Mouse (Mus musculus) ovary, adult 18-20 months (tissue): ENCODE data around the gene Gm28308.

Source experiments
- DNase-seq: peaks from one replicate; pipeline ENCODE4 v3.0.0; 2022; ENCODE audit warnings: low spot score, mixed read lengths

The Gm28308 gene

DNA sequence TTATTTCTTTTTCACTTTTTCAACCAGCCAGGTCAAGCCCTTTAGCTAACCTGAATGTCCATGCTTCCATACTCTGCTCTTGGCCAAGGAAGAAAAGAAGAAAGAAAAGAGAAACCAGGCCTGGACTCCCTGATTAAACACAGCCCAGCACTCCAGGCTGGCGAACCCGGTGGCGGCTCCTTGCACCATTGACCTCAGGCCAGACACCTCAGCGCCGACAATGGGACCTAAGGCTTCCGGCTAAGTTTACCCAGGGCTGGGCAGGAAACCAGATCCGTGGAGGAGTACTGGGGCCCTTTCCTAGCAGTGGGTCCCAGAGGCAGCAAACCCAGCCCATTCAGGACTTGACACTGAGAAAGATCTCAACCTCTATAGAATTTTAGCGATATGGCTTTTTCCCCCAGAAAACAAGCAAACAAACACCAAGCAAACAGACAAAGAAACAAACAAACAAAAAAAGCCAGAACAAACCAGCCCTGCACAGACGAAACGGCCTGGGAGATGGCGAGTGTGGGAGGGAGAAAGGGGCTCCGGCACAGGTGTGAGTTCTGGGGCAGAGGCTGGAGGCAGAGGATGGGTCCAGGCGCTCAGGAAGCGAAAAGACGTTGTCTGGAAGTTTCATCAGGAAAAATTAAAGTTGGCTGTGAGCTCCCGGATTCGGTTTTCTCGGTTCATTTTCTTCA is 18.9 kb upstream of the Gm28308 start:
- DNase-seq: no peak

DNA sequence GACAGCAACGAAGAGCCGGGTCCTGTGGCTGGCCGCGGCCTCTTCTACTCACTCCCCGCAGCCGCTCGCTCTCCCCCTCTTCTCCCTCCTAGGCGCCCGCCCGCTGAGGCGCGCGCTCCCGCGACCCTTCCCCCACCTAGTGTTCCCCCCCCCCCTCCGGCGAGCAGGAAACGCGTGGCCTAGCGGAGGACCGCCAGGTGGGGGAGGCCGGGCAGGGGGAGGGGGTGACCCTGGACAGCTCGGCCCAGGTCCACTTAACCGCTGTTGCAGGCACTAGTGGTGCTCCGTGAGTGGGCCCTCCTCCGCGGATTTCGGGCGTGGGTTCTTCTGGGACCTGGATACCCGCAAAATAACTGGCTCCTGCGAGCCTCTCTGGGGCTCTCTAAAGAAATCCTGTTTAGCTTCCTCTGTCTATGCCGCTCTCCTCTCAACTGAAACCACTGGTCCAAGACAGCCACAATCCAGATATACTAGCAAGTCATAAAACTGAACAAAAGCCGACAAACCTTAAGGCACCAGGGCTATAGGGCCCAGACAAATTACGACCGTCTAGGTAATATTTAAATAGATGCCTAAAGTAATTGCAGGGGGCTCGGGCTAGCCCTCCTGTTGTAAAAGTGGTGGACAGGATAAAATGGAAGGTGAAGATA is 17.5 kb upstream of the Gm28308 start, which contains the start of gene Hoxa9:
TSS of gene Hoxa9 (minus strand) at position 574 of the 650 bp plus-strand sequence.
- no peak for DNase-seq

GRCm38 (mm10) chr6:52229558-52230416 is 16.6 kb upstream of the Gm28308 start:
- no peak for DNase-seq

DNA sequence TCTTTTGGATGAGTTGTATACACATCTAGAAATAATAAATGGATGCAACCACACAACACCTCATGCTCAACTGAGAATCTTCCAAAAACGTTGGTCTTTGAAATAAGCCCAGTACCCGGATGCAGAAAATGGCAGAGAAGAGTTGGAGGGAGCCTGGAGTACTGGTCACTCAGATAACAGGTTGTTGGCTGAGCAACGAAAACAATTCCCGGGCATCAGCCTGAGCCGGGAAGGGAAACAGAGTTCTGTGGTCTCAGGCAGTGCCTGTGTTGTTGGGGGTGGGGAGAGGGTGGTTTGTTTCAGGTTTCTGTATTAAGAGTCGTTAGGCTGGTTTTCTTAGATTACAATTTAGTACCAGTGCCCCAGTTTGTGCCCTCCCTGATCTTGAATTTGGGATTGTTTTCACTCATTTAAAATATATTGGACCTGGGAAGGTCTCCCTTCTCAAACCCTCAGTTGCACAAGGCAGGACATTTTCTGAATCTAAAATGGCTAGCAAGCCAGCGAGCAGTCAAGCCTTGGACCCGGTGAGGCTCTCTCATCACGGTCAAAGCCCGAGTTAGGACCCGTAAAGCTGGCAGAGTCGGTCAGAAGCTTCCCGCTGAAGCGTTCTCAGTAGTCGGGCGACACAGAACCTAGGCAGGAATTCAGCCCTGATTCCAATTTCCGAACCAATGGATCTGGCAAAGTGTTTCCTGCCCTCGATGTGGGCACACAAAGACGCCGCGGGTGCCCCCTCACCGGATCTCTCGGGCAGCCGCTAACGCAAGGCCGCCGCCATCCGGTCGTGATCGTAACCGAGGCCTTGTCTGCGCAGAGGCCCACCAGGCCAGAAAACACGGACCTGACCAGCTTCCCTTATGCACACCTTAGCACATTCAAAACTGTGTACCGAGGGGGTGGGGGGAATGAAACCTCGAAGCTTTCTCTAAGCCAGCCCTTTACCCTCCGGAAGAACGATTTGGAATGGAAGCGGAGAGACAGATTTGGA is 15.6 kb upstream of the Gm28308 start:
- no peak for DNase-seq

- no peak for DNase-seq
Measured at GRCm38 (mm10) chr6:52227470-52228222, 14.5 kb upstream of the Gm28308 start.

GRCm38 (mm10) chr6:52226569-52227257 is 13.6 kb upstream of the Gm28308 start:
- DNase-seq: no peak

DNA sequence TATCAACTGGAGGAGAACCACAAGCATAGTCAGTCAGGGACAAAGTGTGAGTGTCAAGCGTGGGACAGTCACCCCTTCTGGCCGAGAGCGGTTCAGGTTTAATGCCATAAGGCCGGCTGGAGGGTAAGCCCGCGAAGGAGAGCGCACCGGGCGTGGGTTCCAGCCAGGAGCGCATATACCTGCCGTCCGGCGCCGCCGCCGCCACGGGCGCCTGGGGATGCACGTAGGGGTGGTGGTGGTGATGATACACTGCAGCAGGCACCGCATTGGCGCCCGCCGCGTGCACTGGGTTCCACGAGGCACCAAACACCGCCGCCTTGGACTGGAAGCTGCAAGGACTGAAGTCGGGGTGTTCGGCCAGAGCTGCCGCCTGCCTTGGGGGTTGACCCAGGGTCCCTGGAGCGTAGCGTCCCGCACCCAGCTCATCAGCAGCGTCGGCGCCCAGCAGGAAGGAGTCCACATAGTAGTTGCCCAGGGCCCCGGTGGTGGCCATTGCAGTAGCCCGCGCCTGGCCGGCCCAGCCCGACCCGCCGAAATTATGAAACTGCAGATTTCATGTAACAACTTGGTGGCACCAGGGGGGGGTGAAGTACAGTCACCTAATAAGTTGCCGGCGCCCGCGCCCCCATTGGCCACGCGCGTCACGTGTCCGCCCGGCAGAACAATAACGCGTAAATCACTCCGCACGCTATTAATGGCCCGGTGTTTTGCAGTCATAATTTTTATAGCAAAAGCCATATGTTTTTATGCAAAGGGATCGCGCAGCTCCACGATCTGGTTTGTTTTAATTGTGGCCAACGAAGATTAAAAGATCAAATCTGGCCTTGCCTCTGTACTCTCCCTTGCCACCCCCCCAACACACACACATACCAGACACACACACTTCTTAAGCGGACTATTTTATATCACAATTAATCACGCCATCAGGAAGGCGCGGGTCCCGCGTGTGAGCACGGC is 12.8 kb upstream of the Gm28308 start:
- no peak for DNase-seq

GRCm38 (mm10) chr6:52224895-52225611 is 11.9 kb upstream of the Gm28308 start:
- DNase-seq: no peak

GRCm38 (mm10) chr6:52223939-52224760 is 11.0 kb upstream of the Gm28308 start:
- no peak for DNase-seq

DNA sequence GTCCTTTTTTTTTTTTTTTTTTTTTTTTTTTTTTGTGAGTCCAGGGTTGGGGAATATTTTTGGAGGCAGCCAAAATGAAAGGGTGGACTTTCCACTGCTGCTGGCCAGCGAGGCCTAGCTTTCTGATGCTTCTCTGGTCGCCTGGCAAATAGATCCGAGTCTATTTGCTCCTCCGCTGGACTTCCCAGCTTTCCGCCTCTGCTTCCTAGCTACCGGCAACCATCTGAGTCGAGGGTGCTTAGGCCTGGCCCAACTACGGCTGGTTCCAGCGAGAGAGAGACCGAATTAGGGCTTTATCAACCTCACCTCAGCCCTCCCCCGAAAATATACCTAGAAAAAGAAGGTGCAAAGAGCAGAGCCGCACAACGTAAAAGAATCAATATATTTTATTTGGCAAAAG is 9.6 kb upstream of the Gm28308 start:
- DNase-seq: no peak

DNA sequence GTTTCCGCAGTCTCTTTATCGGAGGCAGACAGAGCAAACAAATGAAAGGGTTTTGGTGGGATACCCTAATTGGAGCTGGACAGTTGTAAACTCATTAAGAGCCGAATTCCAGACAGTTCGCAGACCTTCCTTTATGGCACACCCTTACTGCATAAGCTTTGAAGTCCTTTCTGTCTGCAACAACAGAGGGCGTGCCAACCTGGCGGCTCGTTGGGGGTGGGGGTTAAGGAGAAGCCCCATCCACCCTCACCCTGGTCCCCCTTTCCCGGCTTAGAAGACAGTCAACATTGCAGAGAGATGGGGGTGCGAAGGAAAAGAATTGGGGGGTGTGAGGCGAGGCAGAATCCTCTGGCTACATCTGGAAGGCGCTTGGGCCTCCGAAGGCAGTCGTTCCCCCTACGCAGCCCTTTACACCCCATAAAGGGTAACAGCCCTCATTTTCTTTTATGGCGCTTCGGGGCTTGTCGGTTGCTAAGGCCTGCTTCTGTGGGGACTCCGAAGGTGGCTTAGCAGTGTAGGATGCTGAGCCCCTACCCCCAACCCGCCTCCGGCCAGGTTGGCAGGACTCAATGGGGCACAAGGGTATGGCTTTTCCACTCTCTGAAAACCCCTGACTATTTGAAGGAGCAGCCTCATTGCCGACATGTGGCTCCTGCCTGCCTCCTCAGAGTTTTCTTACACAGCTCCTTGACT is 9.0 kb upstream of the Gm28308 start:
- no peak for DNase-seq

DNA sequence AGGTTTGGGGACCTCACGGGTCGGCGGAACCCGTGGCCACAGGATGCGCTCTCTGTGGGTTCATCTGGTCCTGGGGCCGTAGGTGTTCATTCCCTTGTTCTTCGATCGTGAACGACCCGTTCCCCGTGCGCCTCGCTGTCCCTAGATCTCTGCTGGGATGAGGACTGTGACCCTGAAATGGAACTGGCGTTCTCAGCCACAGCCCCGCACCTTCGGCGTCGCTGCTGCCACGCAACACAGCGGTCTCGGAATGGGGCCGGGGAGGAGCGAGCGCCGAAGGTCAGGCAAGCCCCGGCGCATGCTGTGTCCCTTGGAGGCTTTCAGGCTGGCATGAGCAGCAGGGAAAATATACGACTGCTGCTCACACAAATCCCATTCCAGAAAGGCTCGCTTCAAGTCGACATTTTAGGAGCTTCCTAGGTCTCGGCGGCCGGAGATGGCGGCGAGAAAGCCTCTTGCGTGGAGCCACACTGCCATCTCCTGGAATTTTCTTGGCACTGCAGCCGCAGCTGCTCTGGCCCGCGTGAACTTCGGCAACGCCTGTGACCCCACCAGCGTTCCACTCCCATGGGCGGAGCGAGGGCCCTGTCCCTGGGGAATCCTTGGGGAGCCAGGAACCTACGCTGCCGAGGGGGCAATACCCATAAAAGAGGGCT is 8.3 kb upstream of the Gm28308 start, which contains the start of gene Hoxa7:
TSS of gene Hoxa7 (minus strand) at position 518 of the 656 bp plus-strand sequence.
- DNase-seq: peak; percentile 65

DNA sequence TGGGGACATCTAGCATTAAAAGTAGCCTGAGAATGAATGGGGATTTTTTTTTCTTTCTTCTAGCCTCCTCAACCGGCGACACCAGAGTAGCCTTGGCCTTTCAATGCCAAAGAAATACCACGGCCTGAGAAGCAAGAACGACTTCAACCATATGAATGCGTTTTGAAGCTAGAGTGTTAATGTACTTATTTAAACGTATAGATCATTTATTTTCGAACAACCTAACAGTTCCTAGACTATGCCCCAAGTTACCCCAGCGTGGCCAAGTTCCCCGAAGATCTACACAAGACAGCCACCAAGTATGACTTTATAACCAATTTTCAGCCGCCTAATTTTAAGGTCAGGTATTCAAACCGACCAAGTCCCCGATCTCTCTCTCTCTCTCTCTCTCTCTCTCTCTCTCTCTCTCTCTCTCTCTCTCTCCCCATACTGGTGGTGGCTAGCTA is 7.7 kb upstream of the Gm28308 start:
- no peak for DNase-seq

GRCm38 (mm10) chr6:52220003-52220864 is 7.1 kb upstream of the Gm28308 start:
- DNase-seq: no peak
